Mouse (Mus musculus) hindbrain, embryonic 12.5 days (tissue): Measurements from ENCODE around the gene Olfr316. TPM values are rescaled to one million over a fixed set of nuclear protein-coding genes. Genes with fewer than 3 reads are reported as not detected.
"Not testable (repeated sequence)": the region's sequence is repeated elsewhere in the genome, so short reads cannot be mapped to it uniquely, and the experiment has no call there.

Experiments
- ATAC-seq: fragments of 200-750 bp; cut with Nextera tagmentation; 2 replicates; pipeline ENCODE4 v1.8.0; 2017; ENCODE audit warnings: moderate TSS enrichment; ENCODE audit not compliant: low FRiP score
- H3K27ac ChIP-seq: fragments of 300-500 bp; sonication (generic); 2 replicates; pipeline ENCODE4 v1.5.1; 2016; ENCODE audit warnings: mild to moderate bottlenecking
- H3K27me3 ChIP-seq: fragments of 300-500 bp; sonication (generic); 2 replicates; pipeline ENCODE4 v1.6.1; 2016; ENCODE audit warnings: mild to moderate bottlenecking
- H3K36me3 ChIP-seq: fragments of 300-500 bp; sonication (generic); 2 replicates; pipeline ENCODE4 v1.6.1; 2016; ENCODE audit warnings: mild to moderate bottlenecking
- H3K4me1 ChIP-seq: fragments of 300-500 bp; sonication (generic); 2 replicates; pipeline ENCODE4 v1.6.1; 2016
- H3K4me2 ChIP-seq: fragments of 300-500 bp; sonication (generic); replicated peaks from 2 replicates; pipeline ENCODE4 v1.6.1; 2016; ENCODE audit warnings: mild to moderate bottlenecking
- H3K4me3 ChIP-seq: fragments of 300-500 bp; sonication (generic); 2 replicates; pipeline ENCODE4 v1.5.1; 2016; ENCODE audit warnings: mild to moderate bottlenecking
- H3K9ac ChIP-seq: fragments of 300-500 bp; sonication (generic); 2 replicates; pipeline ENCODE4 v1.6.1; 2016; ENCODE audit warnings: mild to moderate bottlenecking, moderate library complexity
- H3K9me3 ChIP-seq: fragments of 300-500 bp; sonication (generic); replicated peaks from 2 replicates; pipeline ENCODE4 v1.6.1; 2016; ENCODE audit warnings: mild to moderate bottlenecking
- WGBS: fragments of 180-500 bp; shearing (Covaris S2); methylation state at CpG from one replicate; pipeline ENCODE4 v1.1.7; 2016; 5-methylcytosine and 5-hydroxymethylcytosine counted together
- polyA plus RNA-seq: library from polyadenylated mRNA; unstranded; fragments of >200 nt; fragmentation: Nextera tagmentation; extraction: Ambion mirVana; gene quantifications from 2 replicates; pipeline ENCODE4 v1.2.1, GENCODE M21; 2016

Olfr316 gene
- not detected in 2 replicates for polyA plus RNA-seq

DNA sequence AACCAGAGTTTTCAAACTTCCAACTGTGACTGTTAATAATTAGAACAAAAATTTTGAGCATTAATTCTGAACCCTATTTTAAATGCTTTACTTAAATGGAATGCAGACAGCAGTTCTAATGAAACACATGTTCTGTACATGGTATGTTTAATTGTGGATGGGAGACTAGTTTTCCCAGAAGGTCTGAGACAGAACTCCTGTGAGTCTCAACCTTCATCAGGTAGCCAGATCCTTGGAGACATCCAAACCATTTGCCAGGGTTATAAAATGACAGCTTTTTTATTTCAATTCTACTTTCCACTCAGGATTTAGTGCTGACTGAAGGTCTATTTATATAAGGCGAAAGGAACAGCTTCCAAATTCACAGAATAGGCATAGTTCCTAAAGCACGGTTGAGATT, at the start of gene Olfr316:
Gene Olfr316, plus strand, starts transcription at position 301 of the 400 bp plus-strand sequence.
- Histone ChIP-seq H3K36me3 (no peaks in the 10 kb centered on the region), H3K4me3 (no peak within 1 kb of the TSS), H3K9ac (no peak within 1 kb of the TSS), H3K4me2 (no peak within 1 kb of the TSS), H3K9me3 (no peaks in the 10 kb centered on the region), H3K27ac (no peak within 1 kb of the TSS), H3K27me3 (no peaks in the 10 kb centered on the region), H3K4me1 (no peaks in the 10 kb centered on the region)
- 88% methylated on average over 2 of the region's 2 CpGs for WGBS
- no peak for ATAC-seq

DNA sequence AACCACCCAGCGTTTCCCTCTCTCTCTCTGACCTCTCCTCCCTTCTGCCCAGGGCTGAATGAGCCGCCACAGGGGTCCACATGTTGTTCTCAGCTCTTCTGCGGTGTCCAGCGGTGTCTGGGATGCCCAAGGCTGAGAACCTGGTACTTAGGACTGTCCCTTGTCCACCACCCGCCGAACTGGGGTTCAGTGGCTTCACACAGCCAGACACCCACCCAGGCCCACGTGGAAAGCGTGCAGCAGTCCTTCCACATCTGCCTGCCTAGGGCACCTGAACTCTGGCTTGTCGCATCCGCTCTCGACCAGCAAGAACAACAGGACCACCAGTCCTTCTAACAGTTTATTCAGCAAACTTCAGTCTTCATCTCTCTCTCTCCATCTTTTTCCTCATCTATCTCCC, 43.4 kb upstream of the Olfr316 start:
- no peak for ATAC-seq

GRCm38 (mm10) chr11:58717723-58718122, 34.8 kb upstream of the Olfr316 start:
- H3K27ac ChIP-seq, H3K4me2 ChIP-seq, H3K9me3 ChIP-seq, ATAC-seq, H3K9ac ChIP-seq, H3K36me3 ChIP-seq, H3K27me3 ChIP-seq, H3K4me1 ChIP-seq, H3K4me3 ChIP-seq: not testable (repeated sequence)
- 89% methylated on average over 7 of the region's 7 CpGs for WGBS

More for the DNA sequence above, 43.4 kb upstream of the Olfr316 start:
- Histone ChIP-seq H3K4me1 (no peaks in the 10 kb centered on the region), H3K4me2 (no peak overlapping the region), H3K27me3 (no peaks in the 10 kb centered on the region), H3K9ac (no peak overlapping the region), H3K36me3 (no peaks in the 10 kb centered on the region), H3K4me3 (no peak overlapping the region), H3K27ac (no peak overlapping the region), H3K9me3 (no peaks in the 10 kb centered on the region)
- WGBS, result 81% methylated on average over 11 of the region's 11 CpGs

DNA sequence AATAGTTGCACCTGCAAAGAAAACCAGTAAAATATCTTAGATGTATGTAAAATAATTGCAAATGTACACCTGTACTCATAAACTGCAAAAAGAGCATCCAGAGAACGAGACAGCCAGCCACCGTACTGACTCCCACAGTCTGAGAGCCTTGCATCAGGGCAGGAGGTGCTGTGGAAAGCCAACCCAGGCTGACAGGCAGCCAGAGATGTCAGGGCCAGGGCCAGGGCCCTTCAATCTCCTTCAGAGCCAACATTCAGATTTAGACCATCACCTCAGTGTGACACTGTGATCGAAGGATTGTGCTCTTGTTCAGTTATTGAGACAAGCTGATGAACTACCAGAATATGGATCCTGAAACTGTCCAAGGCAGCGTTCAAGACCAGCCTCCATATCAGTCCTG, 32.8 kb upstream of the Olfr316 start:
- no peak for ATAC-seq
- H3K36me3 ChIP-seq, result no peaks in the 10 kb centered on the region
- H3K9ac ChIP-seq, result no peak overlapping the region
- H3K4me3 ChIP-seq, result no peak overlapping the region
- no peaks in the 10 kb centered on the region for H3K9me3 ChIP-seq
- no peak overlapping the region for H3K4me2 ChIP-seq
- WGBS, result 88% methylated on average over 4 of the region's 4 CpGs
- no peaks in the 10 kb centered on the region for H3K4me1 ChIP-seq
- H3K27me3 ChIP-seq, result no peaks in the 10 kb centered on the region
- no peak overlapping the region for H3K27ac ChIP-seq

DNA sequence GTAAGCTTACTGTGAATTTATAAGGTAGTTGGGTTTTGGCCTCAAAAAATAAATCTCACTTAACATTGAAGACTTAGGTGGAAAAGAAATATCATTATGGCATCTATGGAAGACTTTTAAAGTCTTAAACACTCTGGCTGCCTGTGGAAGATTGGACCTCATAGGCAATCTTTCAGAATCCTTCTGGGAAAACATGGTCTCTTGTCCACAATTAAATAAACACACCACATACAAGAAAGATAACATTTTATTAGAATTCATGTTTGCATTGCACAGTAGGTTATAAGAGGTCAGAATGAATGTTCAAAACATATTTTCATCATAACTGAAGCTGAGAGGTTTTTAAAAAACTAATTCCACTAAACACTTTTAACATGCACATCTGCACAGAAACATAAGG, 28.6 kb upstream of the Olfr316 start, which contains the start of gene Olfr318:
Gene Olfr318, minus strand, starts transcription at position 101 of the 400 bp plus-strand sequence.
- no peak within 1 kb of the TSS for H3K4me3 ChIP-seq
- no peaks in the 10 kb centered on the region for H3K27me3 ChIP-seq
- H3K4me2 ChIP-seq, result no peak within 1 kb of the TSS
- ATAC-seq, result no peak
- no peaks in the 10 kb centered on the region for H3K9me3 ChIP-seq
- no peaks in the 10 kb centered on the region for H3K36me3 ChIP-seq
- no peak within 1 kb of the TSS for H3K9ac ChIP-seq
- H3K4me1 ChIP-seq, result no peaks in the 10 kb centered on the region
- H3K27ac ChIP-seq, result no peak within 1 kb of the TSS

- not testable (repeated sequence) for H3K9me3 ChIP-seq, H3K36me3 ChIP-seq, H3K9ac ChIP-seq, H3K4me2 ChIP-seq, H3K4me1 ChIP-seq, H3K27ac ChIP-seq, ATAC-seq, H3K27me3 ChIP-seq, H3K4me3 ChIP-seq
- 77% methylated on average over 6 of the region's 6 CpGs for WGBS
Observed at GRCm38 (mm10) chr11:58727896-58728650, 24.5 kb upstream of the Olfr316 start.

DNA sequence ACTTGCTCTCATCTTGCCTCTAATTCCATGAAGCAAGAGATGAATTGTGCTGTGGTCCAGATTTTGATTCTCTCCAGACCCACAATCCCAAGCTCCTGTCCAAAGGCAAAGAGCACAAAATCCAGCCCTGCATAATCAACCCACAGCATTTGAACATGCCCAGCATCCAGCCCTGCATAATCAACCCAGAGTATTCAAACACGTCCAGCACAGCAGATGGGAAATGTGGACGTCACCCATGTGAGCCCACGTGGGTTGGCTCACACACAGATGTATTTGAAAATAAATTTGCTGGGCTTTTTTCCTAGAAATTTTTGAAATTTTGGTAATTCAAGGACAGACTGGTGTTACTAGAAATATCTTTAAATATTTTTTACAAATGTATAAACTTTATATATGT, 19.2 kb upstream of the Olfr316 start:
- H3K36me3 ChIP-seq, result no peaks in the 10 kb centered on the region
- WGBS, result 55% methylated on average over 3 of the region's 3 CpGs
- H3K4me2 ChIP-seq, result no peak overlapping the region
- H3K9me3 ChIP-seq, result no peaks in the 10 kb centered on the region
- no peaks in the 10 kb centered on the region for H3K4me1 ChIP-seq
- no peak for ATAC-seq
- no peaks in the 10 kb centered on the region for H3K27me3 ChIP-seq
- no peak overlapping the region for H3K4me3 ChIP-seq
- no peak overlapping the region for H3K9ac ChIP-seq
- H3K27ac ChIP-seq, result no peak overlapping the region

DNA sequence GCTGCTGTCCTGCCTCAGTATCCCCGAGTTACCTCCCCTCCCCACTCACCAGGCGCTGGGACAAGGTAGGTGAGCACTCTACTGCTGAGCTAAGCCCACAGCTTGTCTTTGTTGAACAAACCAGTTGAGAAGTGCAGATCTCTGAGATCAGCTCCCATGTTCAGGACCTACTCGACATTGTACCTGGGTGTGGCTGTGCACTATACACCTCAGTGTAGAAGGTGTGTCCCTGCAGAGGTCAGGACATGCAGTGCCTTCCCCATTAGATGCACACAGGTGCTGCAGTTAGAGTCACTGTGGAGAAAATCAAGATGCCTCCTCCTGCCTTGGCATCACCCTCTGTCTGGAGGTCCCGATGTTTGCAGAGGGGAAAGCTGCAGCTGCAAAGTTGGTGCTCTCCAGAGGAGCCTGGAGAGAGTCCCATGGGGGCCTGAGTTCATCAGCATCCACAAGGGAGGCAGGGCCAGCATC, 13.7 kb upstream of the Olfr316 start, which contains the start of gene Olfr317:
Gene Olfr317, minus strand, starts transcription at position 421 of the 471 bp plus-strand sequence.
- Histone ChIP-seq H3K36me3 (no peaks in the 10 kb centered on the region), H3K9me3 (no peaks in the 10 kb centered on the region), H3K4me3 (no peak within 1 kb of the TSS), H3K9ac (no peak within 1 kb of the TSS), H3K27ac (no peak within 1 kb of the TSS), H3K27me3 (no peaks in the 10 kb centered on the region), H3K4me1 (no peaks in the 10 kb centered on the region), H3K4me2 (no peak within 1 kb of the TSS)
- no peak for ATAC-seq
- WGBS, result 79% methylated on average over 4 of the region's 4 CpGs

DNA sequence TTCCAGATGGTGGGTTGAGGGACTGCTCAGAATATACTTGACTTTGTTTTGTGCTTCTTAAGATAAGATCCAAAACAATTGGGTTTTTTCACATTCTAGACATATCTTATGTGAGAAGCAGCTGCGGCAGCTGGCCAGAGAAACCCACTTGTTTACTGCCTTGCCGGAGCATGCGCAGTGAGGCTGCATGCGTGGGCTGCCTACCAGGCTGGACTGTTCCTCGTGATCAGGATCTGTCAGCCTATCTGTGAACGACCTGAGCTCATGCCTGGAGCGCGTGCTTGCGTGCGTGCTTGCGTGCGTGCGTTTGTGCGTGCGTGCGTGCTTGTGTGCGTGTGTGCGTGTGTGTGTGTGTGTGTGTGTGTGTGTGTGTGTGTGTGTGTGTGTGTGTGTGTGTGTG, 1.4 kb upstream of the Olfr316 start:
- H3K9ac ChIP-seq, H3K27ac ChIP-seq, H3K9me3 ChIP-seq, H3K27me3 ChIP-seq, ATAC-seq, H3K4me2 ChIP-seq, H3K4me3 ChIP-seq, H3K36me3 ChIP-seq, H3K4me1 ChIP-seq: not testable (repeated sequence)
- WGBS, result 83% methylated on average over 18 of the region's 18 CpGs

- Histone ChIP-seq H3K27ac (no peak within 1 kb of the TSS), H3K4me2 (no peak within 1 kb of the TSS)
- no peak for ATAC-seq
Observed at GRCm38 (mm10) chr11:58772888-58773287, 20.4 kb downstream of the Olfr316 start, which contains the start of gene Olfr315. Gene Olfr315 (plus strand): TSS chr11:58773188.

GRCm38 (mm10) chr11:58782480-58783089, 30.1 kb downstream of the Olfr316 start, which contains the start of gene Olfr314:
Gene Olfr314 (plus strand): TSS chr11:58782952.
- H3K27ac ChIP-seq, result no peak within 1 kb of the TSS
- no peak within 1 kb of the TSS for H3K4me2 ChIP-seq
- H3K4me1 ChIP-seq, result no peaks in the 10 kb centered on the region
- H3K36me3 ChIP-seq, result no peaks in the 10 kb centered on the region
- H3K9me3 ChIP-seq, result no peaks in the 10 kb centered on the region
- no peak within 1 kb of the TSS for H3K9ac ChIP-seq
- H3K4me3 ChIP-seq, result no peak within 1 kb of the TSS
- no peaks in the 10 kb centered on the region for H3K27me3 ChIP-seq
- 81% methylated on average over 6 of the region's 6 CpGs for WGBS
- no peak for ATAC-seq

More at GRCm38 (mm10) chr11:58772888-58773287, 20.4 kb downstream of the Olfr316 start, which contains the start of gene Olfr315:
- H3K4me3 ChIP-seq, result no peak within 1 kb of the TSS
- H3K4me1 ChIP-seq, result no peaks in the 10 kb centered on the region
- H3K9me3 ChIP-seq, result no peaks in the 10 kb centered on the region
- H3K27me3 ChIP-seq, result 0 out of 2 replicates have a peak, but pooled peaks cover 2% of the 10 kb centered on the region
- H3K9ac ChIP-seq, result no peak within 1 kb of the TSS
- H3K36me3 ChIP-seq, result no peaks in the 10 kb centered on the region

DNA sequence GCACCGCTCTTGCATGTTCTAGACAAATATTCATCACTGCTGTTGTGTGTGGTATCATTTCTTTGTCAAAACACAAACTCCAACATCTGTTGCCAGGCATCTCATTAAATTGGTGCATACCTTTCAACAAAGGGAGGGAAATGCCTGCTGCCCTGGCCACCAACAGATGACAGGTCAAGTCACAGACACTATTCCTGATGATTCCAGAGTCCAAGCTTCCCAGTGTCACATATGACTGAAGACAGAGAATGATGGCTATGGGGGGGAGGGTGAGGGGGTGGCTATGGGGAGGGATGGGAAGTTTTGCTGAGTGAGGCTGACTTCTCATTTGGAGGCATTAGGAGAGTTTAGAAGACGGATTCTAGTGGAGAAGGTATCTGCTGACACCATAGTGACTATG, 31.6 kb downstream of the Olfr316 start:
- no peak overlapping the region for H3K9ac ChIP-seq
- H3K9me3 ChIP-seq, result no peaks in the 10 kb centered on the region
- 81% methylated on average over 2 of the region's 2 CpGs for WGBS
- no peaks in the 10 kb centered on the region for H3K27me3 ChIP-seq
- H3K4me3 ChIP-seq, result no peak overlapping the region
- H3K4me1 ChIP-seq, result peaks cover under 1% of the 10 kb centered on the region; the same call in 1 of the 2 replicates
- H3K27ac ChIP-seq, result no peak overlapping the region
- no peak overlapping the region for H3K4me2 ChIP-seq
- no peaks in the 10 kb centered on the region for H3K36me3 ChIP-seq
- no peak for ATAC-seq
